Mouse (Mus musculus): ENCODE measurements around the gene Cd84. TPM values are rescaled to one million over a fixed set of nuclear protein-coding genes. Genes with fewer than 3 reads are reported as not detected.

The Cd84 gene
- polyA plus RNA-seq, 1 experiment from 2014 or later, result 6.2 TPM

GRCm38 (mm10) chr1:171917305-171918039 lies 78.0 kb downstream of the Cd84 start, which contains the start of gene Slamf6:
Slamf6 (plus strand) TSS chr1:171917515.
- Histone ChIP-seq H3K9me3 (replicated peaks) (no peaks in the 10 kb centered on the region), H3K4me3 (replicated peaks) (no peak within 1 kb of the TSS), H3K27me3 (no peaks in the 10 kb centered on the region), H3K9ac (no peak within 1 kb of the TSS), H3K4me1 (replicated peaks) (no peaks in the 10 kb centered on the region), H3K36me3 (replicated peaks) (no peaks in the 10 kb centered on the region), H3K27ac (replicated peaks) (no peak within 1 kb of the TSS), H3K4me2 (no peak within 1 kb of the TSS)
- 39% methylated on average over 14 of the region's 14 CpGs for WGBS (ENCODE audit: insufficient replicate concordance)
- ATAC-seq (ENCODE audit: insufficient read depth), result no peak

- no peak overlapping the region for H3K4me3 ChIP-seq (replicated peaks)
- WGBS (ENCODE audit: insufficient replicate concordance), result 54% methylated on average over 12 of the region's 12 CpGs
- H3K4me2 ChIP-seq, result no peak overlapping the region
- H3K27me3 ChIP-seq, result no peaks in the 10 kb centered on the region
- no peaks in the 10 kb centered on the region for H3K36me3 ChIP-seq (replicated peaks)
- no peaks in the 10 kb centered on the region for H3K4me1 ChIP-seq (replicated peaks)
- no peak overlapping the region for H3K27ac ChIP-seq (replicated peaks)
- H3K9ac ChIP-seq, result no peak overlapping the region
- H3K9me3 ChIP-seq (replicated peaks), result no peaks in the 10 kb centered on the region
- no peak for ATAC-seq (ENCODE audit: insufficient read depth)
Observed at GRCm38 (mm10) chr1:171918136-171918920, 78.8 kb downstream of the Cd84 start.

- Histone ChIP-seq H3K4me2 (no peak overlapping the region), H3K27me3 (no peaks in the 10 kb centered on the region), H3K4me1 (replicated peaks) (no peaks in the 10 kb centered on the region), H3K4me3 (replicated peaks) (no peak overlapping the region), H3K9me3 (replicated peaks) (no peaks in the 10 kb centered on the region), H3K9ac (no peak overlapping the region), H3K36me3 (replicated peaks) (no peaks in the 10 kb centered on the region), H3K27ac (replicated peaks) (no peak overlapping the region)
- ATAC-seq (ENCODE audit: insufficient read depth), result no peak
- WGBS (ENCODE audit: insufficient replicate concordance), result 79% methylated on average over 5 of the region's 5 CpGs
Observed at GRCm38 (mm10) chr1:171919193-171919592, 79.7 kb downstream of the Cd84 start.

GRCm38 (mm10) chr1:171919901-171920510 lies 80.5 kb downstream of the Cd84 start:
- H3K4me1 ChIP-seq (replicated peaks), result no peaks in the 10 kb centered on the region
- no peaks in the 10 kb centered on the region for H3K27me3 ChIP-seq
- no peak for ATAC-seq (ENCODE audit: insufficient read depth)
- H3K4me3 ChIP-seq (replicated peaks), result no peak overlapping the region
- 50% methylated on average over 6 of the region's 6 CpGs for WGBS (ENCODE audit: insufficient replicate concordance)
- no peak overlapping the region for H3K4me2 ChIP-seq
- no peaks in the 10 kb centered on the region for H3K36me3 ChIP-seq (replicated peaks)
- no peak overlapping the region for H3K9ac ChIP-seq
- no peak overlapping the region for H3K27ac ChIP-seq (replicated peaks)
- H3K9me3 ChIP-seq (replicated peaks), result no peaks in the 10 kb centered on the region

- Histone ChIP-seq H3K9me3 (replicated peaks) (no peaks in the 10 kb centered on the region), H3K36me3 (replicated peaks) (no peaks in the 10 kb centered on the region), H3K9ac (no peak overlapping the region), H3K4me3 (replicated peaks) (no peak overlapping the region), H3K27ac (replicated peaks) (no peak overlapping the region), H3K27me3 (no peaks in the 10 kb centered on the region), H3K4me1 (replicated peaks) (no peaks in the 10 kb centered on the region), H3K4me2 (no peak overlapping the region)
- ATAC-seq (ENCODE audit: insufficient read depth), result no peak
- 10% methylated on average over 9 of the region's 9 CpGs for WGBS (ENCODE audit: insufficient replicate concordance)
Observed at GRCm38 (mm10) chr1:171920989-171921621, 81.6 kb downstream of the Cd84 start.

- ATAC-seq (ENCODE audit: insufficient read depth), result no peak
- Histone ChIP-seq H3K4me2 (no peak overlapping the region), H3K9me3 (replicated peaks) (no peaks in the 10 kb centered on the region), H3K9ac (no peak overlapping the region), H3K4me3 (replicated peaks) (no peak overlapping the region), H3K27ac (replicated peaks) (no peak overlapping the region), H3K36me3 (replicated peaks) (no peaks in the 10 kb centered on the region), H3K27me3 (no peaks in the 10 kb centered on the region), H3K4me1 (replicated peaks) (no peaks in the 10 kb centered on the region)
- WGBS (ENCODE audit: insufficient replicate concordance), result 30% methylated on average over 2 of the region's 2 CpGs
Observed at GRCm38 (mm10) chr1:171921641-171922040, 82.1 kb downstream of the Cd84 start.

- H3K27ac ChIP-seq (replicated peaks), result no peak overlapping the region
- no peaks in the 10 kb centered on the region for H3K36me3 ChIP-seq (replicated peaks)
- H3K4me3 ChIP-seq (replicated peaks), result no peak overlapping the region
- 69% methylated on average over 5 of the region's 5 CpGs for WGBS (ENCODE audit: insufficient replicate concordance)
- ATAC-seq (ENCODE audit: insufficient read depth), result no peak
- no peaks in the 10 kb centered on the region for H3K4me1 ChIP-seq (replicated peaks)
- H3K9ac ChIP-seq, result no peak overlapping the region
- H3K4me2 ChIP-seq, result no peak overlapping the region
- no peaks in the 10 kb centered on the region for H3K9me3 ChIP-seq (replicated peaks)
- H3K27me3 ChIP-seq, result no peaks in the 10 kb centered on the region
Observed at GRCm38 (mm10) chr1:171922844-171923243, 83.3 kb downstream of the Cd84 start.

GRCm38 (mm10) chr1:171924900-171925299 lies 85.4 kb downstream of the Cd84 start:
- H3K9me3 ChIP-seq (replicated peaks), result no peaks in the 10 kb centered on the region
- WGBS (ENCODE audit: insufficient replicate concordance), result 49% methylated on average over 3 of the region's 3 CpGs
- no peak for ATAC-seq (ENCODE audit: insufficient read depth)

GRCm38 (mm10) chr1:171933851-171934250 lies 94.4 kb downstream of the Cd84 start:
- no peaks in the 10 kb centered on the region for H3K36me3 ChIP-seq (replicated peaks)
- H3K27me3 ChIP-seq, result no peaks in the 10 kb centered on the region
- no peak overlapping the region for H3K27ac ChIP-seq (replicated peaks)
- no peak overlapping the region for H3K9ac ChIP-seq
- WGBS (ENCODE audit: insufficient replicate concordance), result 47% methylated on average over 3 of the region's 3 CpGs
- no peak overlapping the region for H3K4me2 ChIP-seq
- H3K4me1 ChIP-seq (replicated peaks), result no peaks in the 10 kb centered on the region
- no peak overlapping the region for H3K4me3 ChIP-seq (replicated peaks)
- ATAC-seq (ENCODE audit: insufficient read depth), result no peak
- H3K9me3 ChIP-seq (replicated peaks), result no peaks in the 10 kb centered on the region

More at GRCm38 (mm10) chr1:171924900-171925299, 85.4 kb downstream of the Cd84 start:
- no peaks in the 10 kb centered on the region for H3K27me3 ChIP-seq
- no peak overlapping the region for H3K4me3 ChIP-seq (replicated peaks)
- no peaks in the 10 kb centered on the region for H3K4me1 ChIP-seq (replicated peaks)
- H3K4me2 ChIP-seq, result no peak overlapping the region
- H3K9ac ChIP-seq, result no peak overlapping the region
- no peak overlapping the region for H3K27ac ChIP-seq (replicated peaks)
- H3K36me3 ChIP-seq (replicated peaks), result no peaks in the 10 kb centered on the region

- Histone ChIP-seq H3K27me3 (no peaks in the 10 kb centered on the region), H3K4me1 (replicated peaks) (no peaks in the 10 kb centered on the region), H3K9me3 (replicated peaks) (no peaks in the 10 kb centered on the region), H3K9ac (no peak overlapping the region), H3K27ac (replicated peaks) (no peak overlapping the region), H3K4me3 (replicated peaks) (no peak overlapping the region), H3K36me3 (replicated peaks) (no peaks in the 10 kb centered on the region), H3K4me2 (no peak overlapping the region)
- no peak for ATAC-seq (ENCODE audit: insufficient read depth)
- 51% methylated on average over 14 of the region's 14 CpGs for WGBS (ENCODE audit: insufficient replicate concordance)
Observed at GRCm38 (mm10) chr1:171938952-171939948, 99.8 kb downstream of the Cd84 start.

Measured in liver, embryonic 15.5 days (tissue).